Mouse (Mus musculus) limb, embryonic 11.5 days (tissue): Measurements from ENCODE around the gene Grm7. TPM values are rescaled to one million over a fixed set of nuclear protein-coding genes. Genes with fewer than 3 reads are reported as not detected.

Experiments
- ATAC-seq: fragments of 200-750 bp; cut with Nextera tagmentation; 2 replicates; pipeline ENCODE4 v1.8.0; 2017; ENCODE audit warnings: low read depth; ENCODE audit not compliant: insufficient number of reproducible peaks, low FRiP score, low TSS enrichment
- DNase-seq: peaks from one replicate; pipeline ENCODE4 v3.0.0-alpha.2; 2015; ENCODE audit warnings: low spot score
- H3K27ac ChIP-seq: fragments of 300-500 bp; sonication (generic); replicated peaks from 2 replicates; pipeline ENCODE4 v1.5.1; 2014; ENCODE audit warnings: low read depth, mild to moderate bottlenecking, low read length
- H3K27me3 ChIP-seq: fragments of 300-500 bp; sonication (generic); 2 replicates; pipeline ENCODE4 v1.6.1; 2014; ENCODE audit warnings: mild to moderate bottlenecking, low read length, mixed read lengths; ENCODE audit not compliant: control insufficient read depth, insufficient read depth
- H3K36me3 ChIP-seq: fragments of 300-500 bp; sonication (generic); 2 replicates; pipeline ENCODE4 v1.6.1; 2014; ENCODE audit warnings: mild to moderate bottlenecking, low read length, moderate library complexity, mixed read lengths; ENCODE audit not compliant: control insufficient read depth, insufficient read depth
- H3K4me1 ChIP-seq: fragments of 300-500 bp; sonication (generic); 2 replicates; pipeline ENCODE4 v1.6.1; 2014; ENCODE audit warnings: low read length, mixed read lengths; ENCODE audit not compliant: control insufficient read depth, insufficient read depth
- H3K4me2 ChIP-seq: fragments of 300-500 bp; sonication (generic); 2 replicates; pipeline ENCODE4 v1.6.1; 2014; ENCODE audit warnings: low read depth, mild to moderate bottlenecking, moderate library complexity; ENCODE audit not compliant: severe bottlenecking
- H3K4me3 ChIP-seq: fragments of 300-500 bp; sonication (generic); 2 replicates; pipeline ENCODE4 v1.5.1; 2014; ENCODE audit warnings: low read depth, low read length
- H3K9ac ChIP-seq: fragments of 300-500 bp; sonication (generic); 2 replicates; pipeline ENCODE4 v1.6.1; 2014; ENCODE audit warnings: mild to moderate bottlenecking, low read length
- H3K9me3 ChIP-seq: fragments of 300-500 bp; sonication (generic); 2 replicates; pipeline ENCODE4 v1.6.1; 2016; ENCODE audit warnings: low read length; ENCODE audit not compliant: control insufficient read depth
- WGBS: fragments of 180-500 bp; shearing (Covaris S2); extraction: QIAGEN DNeasy Blood & Tissue Kit; methylation state at CpG from one replicate; pipeline ENCODE4 v1.1.7; 2014; 5-methylcytosine and 5-hydroxymethylcytosine counted together
- polyA plus RNA-seq: library from polyadenylated mRNA; unstranded; fragments of >200 nt; fragmentation: Nextera tagmentation; extraction: Ambion mirVana; gene quantifications from 2 replicates; pipeline ENCODE4 v1.2.1, GENCODE M21; 2014

The Grm7 gene
- polyA plus RNA-seq, 1 experiment from 2014 or later, result 0.15 TPM

- no peaks in the 10 kb centered on the region for H3K36me3 ChIP-seq
- no peak overlapping the region for H3K4me2 ChIP-seq
- no peak overlapping the region for H3K27ac ChIP-seq
- no peak for ATAC-seq
- WGBS, result 71% methylated on average over 8 of the region's 8 CpGs
- no peaks in the 10 kb centered on the region for H3K4me1 ChIP-seq
- DNase-seq, result no peak
- no peaks in the 10 kb centered on the region for H3K27me3 ChIP-seq
- H3K4me3 ChIP-seq, result no peak overlapping the region
- no peaks in the 10 kb centered on the region for H3K9me3 ChIP-seq
- no peak overlapping the region for H3K9ac ChIP-seq
These were observed 763.4 kb downstream of the Grm7 start for GRCm38 (mm10) chr6:111408750-111409149.

GRCm38 (mm10) chr6:111424737-111425136 is 779.4 kb downstream of the Grm7 start:
- no peak overlapping the region for H3K9ac ChIP-seq
- no peak overlapping the region for H3K27ac ChIP-seq
- H3K27me3 ChIP-seq, result no peaks in the 10 kb centered on the region
- no peaks in the 10 kb centered on the region for H3K4me1 ChIP-seq
- H3K4me3 ChIP-seq, result no peak overlapping the region
- H3K4me2 ChIP-seq, result no peak overlapping the region
- no peaks in the 10 kb centered on the region for H3K36me3 ChIP-seq
- no peak for DNase-seq
- ATAC-seq, result no peak
- H3K9me3 ChIP-seq, result no peaks in the 10 kb centered on the region
- 83% methylated on average over 1 of the region's 1 CpGs for WGBS

GRCm38 (mm10) chr6:111446228-111446627 is 800.8 kb downstream of the Grm7 start:
- no peaks in the 10 kb centered on the region for H3K9me3 ChIP-seq
- H3K9ac ChIP-seq, result no peak overlapping the region
- ATAC-seq (no peak), DNase-seq (no peak)
- H3K4me1 ChIP-seq, result no peaks in the 10 kb centered on the region
- no peak overlapping the region for H3K4me3 ChIP-seq
- H3K27ac ChIP-seq, result no peak overlapping the region
- H3K27me3 ChIP-seq, result no peaks in the 10 kb centered on the region
- 90% methylated on average over 2 of the region's 2 CpGs for WGBS
- H3K4me2 ChIP-seq, result no peak overlapping the region
- no peaks in the 10 kb centered on the region for H3K36me3 ChIP-seq

- Histone ChIP-seq H3K27ac (no peak overlapping the region), H3K4me1 (no peaks in the 10 kb centered on the region), H3K27me3 (no peaks in the 10 kb centered on the region), H3K4me2 (no peak overlapping the region), H3K36me3 (no peaks in the 10 kb centered on the region), H3K4me3 (no peak overlapping the region), H3K9ac (no peak overlapping the region), H3K9me3 (no peaks in the 10 kb centered on the region)
- DNase-seq, result no peak
- ATAC-seq, result no peak
These were observed 802.5 kb downstream of the Grm7 start for GRCm38 (mm10) chr6:111447851-111448250.

GRCm38 (mm10) chr6:111449054-111449783 is 803.8 kb downstream of the Grm7 start:
- ATAC-seq, result no peak

GRCm38 (mm10) chr6:111481866-111482265 is 836.5 kb downstream of the Grm7 start:
- Histone ChIP-seq H3K27me3 (no peaks in the 10 kb centered on the region), H3K9ac (no peak overlapping the region), H3K4me3 (no peak overlapping the region), H3K36me3 (no peaks in the 10 kb centered on the region), H3K4me1 (no peaks in the 10 kb centered on the region), H3K27ac (no peak overlapping the region), H3K9me3 (no peaks in the 10 kb centered on the region), H3K4me2 (no peak overlapping the region)
- DNase-seq, result no peak
- no peak for ATAC-seq
- WGBS, result 75% methylated on average over 1 of the region's 1 CpGs

More at GRCm38 (mm10) chr6:111449054-111449783, 803.8 kb downstream of the Grm7 start:
- H3K27ac ChIP-seq, result no peak overlapping the region
- no peaks in the 10 kb centered on the region for H3K36me3 ChIP-seq
- no peak overlapping the region for H3K9ac ChIP-seq
- no peak for DNase-seq
- H3K4me3 ChIP-seq, result no peak overlapping the region
- no peaks in the 10 kb centered on the region for H3K4me1 ChIP-seq
- WGBS, result 29% methylated on average over 3 of the region's 3 CpGs
- no peaks in the 10 kb centered on the region for H3K9me3 ChIP-seq
- H3K4me2 ChIP-seq, result no peak overlapping the region
- no peaks in the 10 kb centered on the region for H3K27me3 ChIP-seq

- H3K27me3 ChIP-seq, result no peaks in the 10 kb centered on the region
- DNase-seq (no peak), ATAC-seq (no peak)
- H3K9me3 ChIP-seq, result no peaks in the 10 kb centered on the region
- no peaks in the 10 kb centered on the region for H3K4me1 ChIP-seq
- H3K4me2 ChIP-seq, result no peak overlapping the region
- no peaks in the 10 kb centered on the region for H3K36me3 ChIP-seq
- H3K27ac ChIP-seq, result no peak overlapping the region
- no peak overlapping the region for H3K9ac ChIP-seq
- H3K4me3 ChIP-seq, result no peak overlapping the region
These were observed 840.7 kb downstream of the Grm7 start for GRCm38 (mm10) chr6:111486081-111486480.

GRCm38 (mm10) chr6:111487556-111487955 is 842.2 kb downstream of the Grm7 start:
- ATAC-seq (no peak), DNase-seq (no peak)
- H3K27me3 ChIP-seq, result no peaks in the 10 kb centered on the region
- H3K36me3 ChIP-seq, result no peaks in the 10 kb centered on the region
- 88% methylated on average over 4 of the region's 4 CpGs for WGBS
- H3K9ac ChIP-seq, result no peak overlapping the region
- H3K9me3 ChIP-seq, result no peaks in the 10 kb centered on the region
- H3K4me1 ChIP-seq, result no peaks in the 10 kb centered on the region
- H3K4me3 ChIP-seq, result no peak overlapping the region
- no peak overlapping the region for H3K4me2 ChIP-seq
- H3K27ac ChIP-seq, result no peak overlapping the region

- no peaks in the 10 kb centered on the region for H3K36me3 ChIP-seq
- no peak overlapping the region for H3K4me2 ChIP-seq
- H3K27ac ChIP-seq, result no peak overlapping the region
- no peaks in the 10 kb centered on the region for H3K27me3 ChIP-seq
- no peaks in the 10 kb centered on the region for H3K4me1 ChIP-seq
- H3K9ac ChIP-seq, result no peak overlapping the region
- H3K9me3 ChIP-seq, result no peaks in the 10 kb centered on the region
- no peak for ATAC-seq
- no peak overlapping the region for H3K4me3 ChIP-seq
- DNase-seq, result no peak
These were observed 846.8 kb downstream of the Grm7 start for GRCm38 (mm10) chr6:111492166-111492565.
